Mouse (Mus musculus): ENCODE results near the gene Dlx2. TPM values are rescaled to one million over a fixed set of nuclear protein-coding genes. Genes with fewer than 3 reads are reported as not detected.

Dlx2 gene
- polyA plus RNA-seq, 1 experiment from 2014 or later, result 66.7 TPM

- Histone ChIP-seq H3K9ac (ENCODE audit: low read length) (peak overlapping the region; percentile 32), H3K9me3 (ENCODE audit: control insufficient read depth, low read length) (no peaks in the 10 kb centered on the region)
Observed at GRCm38 (mm10) chr2:71531990-71532970, 14.3 kb downstream of the Dlx2 start.

GRCm38 (mm10) chr2:71531124-71531590, 15.4 kb downstream of the Dlx2 start:
- under 1% methylated on average over 12 of the region's 12 CpGs for WGBS
- H3K4me2 ChIP-seq (ENCODE audit: low read depth, low read length, severe bottlenecking), result peak overlapping the region; percentile 81
- ATAC-seq (replicated peaks; ENCODE audit: low FRiP score) (no peak), DNase-seq (ENCODE audit: low spot score) (peak; percentile 65)
- peak overlapping the region; percentile 48 for H3K4me3 ChIP-seq (ENCODE audit: low read depth, low read length)
- no peaks in the 10 kb centered on the region for H3K9me3 ChIP-seq (ENCODE audit: control insufficient read depth, low read length)
- H3K27me3 ChIP-seq (ENCODE audit: control insufficient read depth, insufficient read depth, low read length), result peaks cover 88% of the 10 kb centered on the region
- H3K4me1 ChIP-seq (replicated peaks; ENCODE audit: control insufficient read depth, insufficient read depth, low read length), result peaks cover 8% of the 10 kb centered on the region; the same call in 1 of the 2 replicates
- H3K36me3 ChIP-seq (ENCODE audit: control insufficient read depth, insufficient read depth, low read length), result no peaks in the 10 kb centered on the region
- peak overlapping the region; percentile 76 for H3K9ac ChIP-seq (ENCODE audit: low read length)
- H3K27ac ChIP-seq (ENCODE audit: low read depth, low read length), result peak overlapping the region; percentile 87

More at GRCm38 (mm10) chr2:71531990-71532970, 14.3 kb downstream of the Dlx2 start:
- ATAC-seq (replicated peaks; ENCODE audit: low FRiP score), result no peak
- Histone ChIP-seq H3K36me3 (ENCODE audit: control insufficient read depth, insufficient read depth, low read length) (no peaks in the 10 kb centered on the region), H3K27me3 (ENCODE audit: control insufficient read depth, insufficient read depth, low read length) (peaks cover 87% of the 10 kb centered on the region), H3K4me3 (ENCODE audit: low read depth, low read length) (peak overlapping the region; percentile 48), H3K27ac (ENCODE audit: low read depth, low read length) (peak overlapping the region; percentile 60), H3K4me1 (replicated peaks; ENCODE audit: control insufficient read depth, insufficient read depth, low read length) (peaks cover 8% of the 10 kb centered on the region; the same call in 1 of the 2 replicates), H3K4me2 (ENCODE audit: low read depth, low read length, severe bottlenecking) (peak overlapping the region; percentile 81)
- under 1% methylated on average over 43 of the region's 43 CpGs for WGBS
- DNase-seq (ENCODE audit: low spot score), result peak; percentile 66

- Histone ChIP-seq H3K9me3 (ENCODE audit: control insufficient read depth, low read length) (no peaks in the 10 kb centered on the region), H3K4me1 (replicated peaks; ENCODE audit: control insufficient read depth, insufficient read depth, low read length) (peaks cover 10% of the 10 kb centered on the region; the same call in 1 of the 2 replicates), H3K27me3 (ENCODE audit: control insufficient read depth, insufficient read depth, low read length) (peaks cover 91% of the 10 kb centered on the region), H3K4me3 (ENCODE audit: low read depth, low read length) (peak overlapping the region; percentile 48), H3K27ac (ENCODE audit: low read depth, low read length) (peak overlapping the region; percentile 87), H3K9ac (ENCODE audit: low read length) (peak overlapping the region; percentile 76), H3K36me3 (ENCODE audit: control insufficient read depth, insufficient read depth, low read length) (no peaks in the 10 kb centered on the region), H3K4me2 (ENCODE audit: low read depth, low read length, severe bottlenecking) (peak overlapping the region; percentile 81)
- ATAC-seq (replicated peaks; ENCODE audit: low FRiP score), result no peak
- no peak for DNase-seq (ENCODE audit: low spot score)
- WGBS, result under 1% methylated on average over 34 of the region's 34 CpGs
Observed at GRCm38 (mm10) chr2:71530391-71531123, 16.0 kb downstream of the Dlx2 start.

- under 1% methylated on average over 60 of the region's 60 CpGs for WGBS
- H3K27ac ChIP-seq (ENCODE audit: low read depth, low read length), result peak overlapping the region; percentile 87
- H3K4me1 ChIP-seq (replicated peaks; ENCODE audit: control insufficient read depth, insufficient read depth, low read length), result peaks cover 9% of the 10 kb centered on the region; the same call in 1 of the 2 replicates
- peak overlapping the region; percentile 76 for H3K9ac ChIP-seq (ENCODE audit: low read length)
- H3K9me3 ChIP-seq (ENCODE audit: control insufficient read depth, low read length), result no peaks in the 10 kb centered on the region
- peak; percentile 93 for DNase-seq (ENCODE audit: low spot score)
- H3K4me3 ChIP-seq (ENCODE audit: low read depth, low read length), result peak overlapping the region; percentile 48
- peaks cover 93% of the 10 kb centered on the region for H3K27me3 ChIP-seq (ENCODE audit: control insufficient read depth, insufficient read depth, low read length)
- no peaks in the 10 kb centered on the region for H3K36me3 ChIP-seq (ENCODE audit: control insufficient read depth, insufficient read depth, low read length)
- peak overlapping the region; percentile 81 for H3K4me2 ChIP-seq (ENCODE audit: low read depth, low read length, severe bottlenecking)
- peak; percentile 93 for ATAC-seq (replicated peaks; ENCODE audit: low FRiP score)
Observed at GRCm38 (mm10) chr2:71529511-71530351, 16.8 kb downstream of the Dlx2 start.

GRCm38 (mm10) chr2:71528714-71529510, 17.6 kb downstream of the Dlx2 start:
- WGBS, result under 1% methylated on average over 57 of the region's 57 CpGs
- Histone ChIP-seq H3K9ac (ENCODE audit: low read length) (peak overlapping the region; percentile 76), H3K27me3 (ENCODE audit: control insufficient read depth, insufficient read depth, low read length) (peaks cover 90% of the 10 kb centered on the region), H3K27ac (ENCODE audit: low read depth, low read length) (peak overlapping the region; percentile 87), H3K9me3 (ENCODE audit: control insufficient read depth, low read length) (no peaks in the 10 kb centered on the region), H3K4me2 (ENCODE audit: low read depth, low read length, severe bottlenecking) (peak overlapping the region; percentile 81), H3K4me3 (ENCODE audit: low read depth, low read length) (peak overlapping the region; percentile 48), H3K4me1 (replicated peaks; ENCODE audit: control insufficient read depth, insufficient read depth, low read length) (peaks cover 9% of the 10 kb centered on the region; the same call in 1 of the 2 replicates), H3K36me3 (ENCODE audit: control insufficient read depth, insufficient read depth, low read length) (no peaks in the 10 kb centered on the region)
- ATAC-seq (replicated peaks; ENCODE audit: low FRiP score) (peak; percentile 32), DNase-seq (ENCODE audit: low spot score) (peak; percentile 65)

GRCm38 (mm10) chr2:71528014-71528713, 18.4 kb downstream of the Dlx2 start, which contains the start of gene Dlx1:
TSS of gene Dlx1 (plus strand) at chr2:71528113.
- whole genome bisulfite sequencing, result under 1% methylated on average over 26 of the region's 26 CpGs

More at GRCm38 (mm10) chr2:71528014-71528713, 18.4 kb downstream of the Dlx2 start, which contains the start of gene Dlx1:
- H3K4me2 ChIP-seq (ENCODE audit: low read depth, low read length, severe bottlenecking), result peak within 1 kb of the TSS; percentile 81
- 0 out of 2 replicates have a peak, but pooled peaks have one; percentile 11 for ATAC-seq (replicated peaks; ENCODE audit: low FRiP score)
- no peaks in the 10 kb centered on the region for H3K36me3 ChIP-seq (ENCODE audit: control insufficient read depth, insufficient read depth, low read length)
- no peaks in the 10 kb centered on the region for H3K9me3 ChIP-seq (ENCODE audit: control insufficient read depth, low read length)
- peak within 1 kb of the TSS; percentile 48 for H3K4me3 ChIP-seq (ENCODE audit: low read depth, low read length)
- H3K9ac ChIP-seq (ENCODE audit: low read length), result peak within 1 kb of the TSS; percentile 76
- H3K27ac ChIP-seq (ENCODE audit: low read depth, low read length), result peak within 1 kb of the TSS; percentile 87
- peaks cover 11% of the 10 kb centered on the region; the same call in 1 of the 2 replicates for H3K4me1 ChIP-seq (replicated peaks; ENCODE audit: control insufficient read depth, insufficient read depth, low read length)
- H3K27me3 ChIP-seq (ENCODE audit: control insufficient read depth, insufficient read depth, low read length), result peaks cover 91% of the 10 kb centered on the region
- DNase-seq (ENCODE audit: low spot score), result peak; percentile 60
